Mouse (Mus musculus): ENCODE results near the gene Gm27235.

DNA sequence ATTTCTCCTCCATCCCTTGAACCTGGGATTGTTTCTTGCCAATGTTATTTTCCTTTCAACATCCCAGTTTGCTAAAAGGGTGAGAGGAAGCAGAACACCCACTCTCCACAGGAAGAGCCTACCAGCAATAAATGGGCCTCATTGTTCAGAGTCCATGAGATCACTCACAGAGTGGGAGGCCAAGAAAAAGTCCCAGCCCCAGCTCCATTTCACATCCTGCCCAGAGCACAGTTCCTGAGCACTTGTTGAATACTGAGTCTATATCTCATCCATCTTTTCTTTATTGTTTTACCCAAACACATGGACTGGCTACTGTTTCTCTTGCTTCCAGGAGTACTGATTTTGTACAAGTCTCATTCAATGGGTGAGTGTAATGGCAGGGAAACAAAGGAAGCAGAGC, 49.2 kb downstream of the Gm27235 start, which contains the start of gene Gm17677:
- TF ChIP-seq POLR2A (IDR thresholded peaks at IDR 0.05; ENCODE audit: borderline replicate concordance, extremely low read depth, low read depth, low read length) (no peak), CTCF (IDR thresholded peaks at IDR 0.05; ENCODE audit: insufficient read depth, low read length) (no peak)

Measured in lung, adult 2 months (tissue).